Mouse (Mus musculus) thymus, adult 2 months (tissue): Measurements from ENCODE around the gene Galnt15. TPM values are rescaled to one million over a fixed set of nuclear protein-coding genes. Genes with fewer than 3 reads are reported as not detected.

Source experiments
- DNase-seq: peaks from one replicate; pipeline ENCODE4 v3.0.0; 2021
- H3K27ac ChIP-seq: fragments of 200-500 bp; 2 replicates; pipeline ENCODE4 v1.5.1; 2012; ENCODE audit warnings: low read length, control low read depth; ENCODE audit not compliant: control insufficient read depth, insufficient read depth
- H3K27me3 ChIP-seq: fragments of 200-500 bp; 2 replicates; pipeline ENCODE4 v1.6.1; 2012; ENCODE audit warnings: mild to moderate bottlenecking, low read length, moderate library complexity, mixed read lengths; ENCODE audit not compliant: control insufficient read depth, insufficient read depth
- H3K36me3 ChIP-seq: fragments of 200-500 bp; 2 replicates; pipeline ENCODE4 v1.6.1; 2012; ENCODE audit warnings: mild to moderate bottlenecking, low read length, moderate library complexity; ENCODE audit not compliant: control insufficient read depth, insufficient read depth
- H3K4me1 ChIP-seq: fragments of 200-500 bp; replicated peaks from 2 replicates; pipeline ENCODE4 v1.6.1; 2012; ENCODE audit warnings: low read length; ENCODE audit not compliant: control insufficient read depth, insufficient read depth
- H3K4me3 ChIP-seq: fragments of 200-500 bp; 2 replicates; pipeline ENCODE4 v1.5.1; 2012; ENCODE audit warnings: mild to moderate bottlenecking, low read length, control low read depth, moderate library complexity; ENCODE audit not compliant: control insufficient read depth, insufficient read depth
- CTCF ChIP-seq: fragments of 200-500 bp; IDR thresholded peaks from 2 replicates; pipeline ENCODE4 v1.5.1; 2012; ENCODE audit warnings: mild to moderate bottlenecking, control low read depth, low read length, moderate library complexity, borderline replicate concordance; ENCODE audit not compliant: control insufficient read depth, poor library complexity, insufficient read depth; ENCODE audit errors: extremely low read depth
- POLR2A ChIP-seq: fragments of 200-500 bp; IDR thresholded peaks from 2 replicates; pipeline ENCODE4 v1.6.1; 2012; ENCODE audit warnings: mild to moderate bottlenecking, low read length, control low read depth, moderate library complexity; ENCODE audit not compliant: control insufficient read depth, poor library complexity, insufficient read depth; ENCODE audit errors: extremely low read depth
- WGBS: fragments of 180-500 bp; shearing (Covaris S2); methylation state at CpG from one replicate; pipeline ENCODE4 v1.1.7; 2018; 5-methylcytosine and 5-hydroxymethylcytosine counted together
- polyA plus RNA-seq: library from polyadenylated mRNA; depleted of rRNA; stranded (reverse); fragments of >200 nt; gene quantifications from 2 replicates; pipeline ENCODE4 v1.2.3, GENCODE M21; 2012

Gene Galnt15
- polyA plus RNA-seq, 1 experiment, result 2.4 TPM

- no peak for DNase-seq
- H3K36me3 ChIP-seq, result no peaks in the 10 kb centered on the region
- H3K27me3 ChIP-seq, result no peaks in the 10 kb centered on the region; the same call in 1 of the 2 replicates
- TF ChIP-seq CTCF (no peak), POLR2A (no peak)
- no peaks in the 10 kb centered on the region for H3K4me1 ChIP-seq
- no peak overlapping the region for H3K27ac ChIP-seq
- WGBS, result 93% methylated on average over 7 of the region's 7 CpGs
- no peak overlapping the region for H3K4me3 ChIP-seq
Measured at GRCm38 (mm10) chr14:32073901-32074300, 45.1 kb downstream of the Galnt15 start.

GRCm38 (mm10) chr14:32076896-32077575, 48.2 kb downstream of the Galnt15 start:
- DNase-seq, result peak; percentile 40
- no peak overlapping the region for H3K4me3 ChIP-seq
- WGBS, result 61% methylated on average over 8 of the region's 8 CpGs
- TF ChIP-seq CTCF, result peak; percentile 54; the same call in 1 of the 2 replicates
- TF ChIP-seq POLR2A, result no peak
- peaks cover 1% of the 10 kb centered on the region for H3K36me3 ChIP-seq
- no peaks in the 10 kb centered on the region; the same call in 1 of the 2 replicates for H3K27me3 ChIP-seq
- no peak overlapping the region for H3K27ac ChIP-seq
- H3K4me1 ChIP-seq, result no peaks in the 10 kb centered on the region

GRCm38 (mm10) chr14:32081026-32081425, 52.2 kb downstream of the Galnt15 start:
- Histone ChIP-seq H3K4me1 (no peaks in the 10 kb centered on the region), H3K36me3 (peaks cover 10% of the 10 kb centered on the region), H3K27me3 (no peaks in the 10 kb centered on the region), H3K4me3 (no peak overlapping the region), H3K27ac (no peak overlapping the region)
- 96% methylated on average over 10 of the region's 10 CpGs for WGBS
- no peak for DNase-seq
- no peak for TF ChIP-seq POLR2A
- TF ChIP-seq CTCF, result no peak

GRCm38 (mm10) chr14:32082891-32083290, 54.1 kb downstream of the Galnt15 start:
- no peak overlapping the region for H3K4me3 ChIP-seq
- 94% methylated on average over 6 of the region's 6 CpGs for WGBS
- no peaks in the 10 kb centered on the region for H3K27me3 ChIP-seq
- H3K36me3 ChIP-seq, result peaks cover 10% of the 10 kb centered on the region
- peaks cover 4% of the 10 kb centered on the region; the same call in 1 of the 2 replicates for H3K4me1 ChIP-seq
- H3K27ac ChIP-seq, result no peak overlapping the region
- TF ChIP-seq CTCF, result no peak
- no peak for TF ChIP-seq POLR2A
- no peak for DNase-seq

- 94% methylated on average over 2 of the region's 2 CpGs for WGBS
Measured at GRCm38 (mm10) chr14:32083466-32083865, 54.7 kb downstream of the Galnt15 start.

GRCm38 (mm10) chr14:32084761-32085485, 56.1 kb downstream of the Galnt15 start, which contains the start of gene Oxnad1:
Oxnad1 (plus strand) TSS chr14:32085374.
- Histone ChIP-seq H3K4me3 (peak within 1 kb of the TSS; percentile 72), H3K4me1 (peaks cover 4% of the 10 kb centered on the region; the same call in 1 of the 2 replicates), H3K27me3 (no peaks in the 10 kb centered on the region), H3K27ac (peak within 1 kb of the TSS; percentile 75), H3K36me3 (peaks cover 10% of the 10 kb centered on the region)
- TF ChIP-seq CTCF, result no peak
- peak; percentile 17; the same call in 1 of the 2 replicates for TF ChIP-seq POLR2A
- 4% methylated on average over 22 of the region's 22 CpGs for WGBS
- peak; percentile 88 for DNase-seq

More at GRCm38 (mm10) chr14:32083466-32083865, 54.7 kb downstream of the Galnt15 start:
- DNase-seq, result no peak
- H3K27me3 ChIP-seq, result no peaks in the 10 kb centered on the region
- peaks cover 4% of the 10 kb centered on the region; the same call in 1 of the 2 replicates for H3K4me1 ChIP-seq
- H3K36me3 ChIP-seq, result peaks cover 10% of the 10 kb centered on the region
- no peak overlapping the region for H3K4me3 ChIP-seq
- H3K27ac ChIP-seq, result no peak overlapping the region
- no peak for TF ChIP-seq CTCF
- no peak for TF ChIP-seq POLR2A
